Mouse (Mus musculus): ENCODE data around the gene Ascc3. TPM values are rescaled to one million over a fixed set of nuclear protein-coding genes. Genes with fewer than 3 reads are reported as not detected.

Ascc3 gene
- polyA plus RNA-seq (2017; shearing (Covaris generic)): 53.7 TPM

DNA sequence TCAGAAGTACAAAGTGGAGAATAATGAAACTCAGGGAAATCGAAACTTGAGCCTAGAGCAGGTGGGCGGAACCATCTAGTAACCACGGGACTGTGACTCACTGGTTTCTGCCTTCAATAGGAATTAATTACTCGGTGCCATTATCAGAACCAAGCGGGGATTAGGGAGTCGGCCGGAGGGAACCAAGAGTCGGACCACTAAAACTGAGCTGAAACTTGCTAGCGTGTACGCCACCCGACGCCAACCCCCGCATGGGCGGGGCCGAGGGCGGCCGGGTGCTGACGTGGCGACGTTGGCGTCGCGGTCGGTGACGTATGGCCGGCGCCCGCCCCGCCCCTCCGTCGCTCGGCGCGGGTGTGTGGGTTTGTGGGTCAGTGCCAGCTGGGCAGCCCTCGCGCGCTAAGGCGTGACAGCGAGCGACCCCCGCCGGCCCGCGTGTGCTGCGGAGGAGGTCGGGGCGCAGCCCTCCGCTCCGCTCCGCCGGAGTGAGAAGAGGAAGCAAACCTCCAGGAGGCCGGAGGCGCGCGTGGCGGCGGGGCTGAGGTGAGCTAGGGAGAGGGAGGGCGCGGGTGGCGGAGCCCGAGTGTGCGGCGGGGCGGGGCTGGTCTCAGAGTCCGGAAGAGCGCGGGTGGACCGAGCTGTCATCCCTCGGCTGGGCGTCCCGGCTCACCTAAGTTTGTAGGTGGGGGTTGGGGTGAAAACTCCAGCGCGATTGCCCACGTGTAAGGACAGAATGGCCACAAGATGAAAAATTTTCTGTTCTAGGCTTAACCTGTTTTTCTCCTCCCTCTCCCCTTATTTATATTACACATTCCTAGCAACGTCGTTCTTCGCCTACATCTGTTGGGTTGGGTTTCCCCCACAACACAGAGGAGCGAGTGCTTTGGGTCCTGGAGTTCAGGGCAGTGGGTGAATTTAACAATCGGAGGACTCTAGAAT lies at the start of gene Ascc3:
Ascc3 (plus strand) TSS at position 315 of the 939 bp plus-strand sequence.

DNA sequence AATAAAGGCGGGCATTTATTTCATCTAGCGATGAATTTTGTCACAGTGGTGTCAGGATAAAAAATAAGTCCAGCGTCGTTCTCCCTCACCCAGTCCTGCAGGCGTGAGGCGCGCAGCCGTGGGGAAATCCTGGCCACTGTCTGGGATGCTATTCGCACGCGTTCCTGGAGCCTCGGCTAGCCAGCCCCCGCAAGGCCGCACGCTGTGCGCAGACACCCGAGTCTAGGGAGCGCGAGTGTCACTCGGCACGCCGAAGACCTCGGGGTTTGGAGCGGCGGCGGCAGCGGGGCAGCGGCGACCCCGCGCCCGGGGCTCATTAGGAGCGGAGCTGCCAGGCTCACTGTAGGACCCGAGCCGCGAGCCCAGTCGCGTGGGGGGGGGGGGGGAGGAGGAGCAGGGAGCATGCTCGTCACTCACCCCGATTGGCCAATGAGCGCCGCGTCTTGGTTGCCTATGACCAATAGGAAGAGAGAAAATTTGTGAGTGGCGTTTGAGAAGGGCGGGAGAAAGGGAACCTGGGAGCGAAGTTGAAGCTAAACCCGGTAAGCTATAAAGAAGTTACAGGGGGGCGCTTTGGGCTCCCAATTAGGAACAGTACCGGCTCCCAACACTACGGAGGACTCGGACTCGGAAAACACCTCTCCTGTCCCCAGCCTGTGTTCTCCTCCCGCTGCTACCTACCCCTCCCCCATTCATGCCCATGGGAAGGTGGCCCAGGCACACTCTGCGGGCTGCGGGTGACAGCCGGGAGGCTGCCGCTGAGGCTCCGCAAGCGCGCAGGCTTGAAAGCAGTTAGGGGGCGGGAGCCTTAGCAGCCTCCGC lies 301.9 kb downstream of the Ascc3 start, which contains the start of gene Sim1:
Sim1 (plus strand) TSS at position 585 of the 822 bp plus-strand sequence.

Data from inflammation-experienced regulatory T-cells, adult 16 weeks (primary cell).